Mouse (Mus musculus) heart, adult 18-20 months (tissue): Measurements from ENCODE around the gene Sfmbt2. TPM values are rescaled to one million over a fixed set of nuclear protein-coding genes. Genes with fewer than 3 reads are reported as not detected.

ENCODE experiments used
- DNase-seq, 2 experiments: peaks; one replicate each; pipeline ENCODE4 v3.0.0; 2021 to 2022; ENCODE audit warnings: mixed read lengths in 1 of 2
- microRNA-seq, 2 experiments: library from miRNA; unstranded; fragments of <30 nt; microRNA quantifications; one replicate each; pipeline ENCODE4 v1.2.0; 2022
- total RNA-seq, 2 experiments: library from RNA; stranded (reverse); gene quantifications; 2 replicates each; pipeline ENCODE4 v1.2.3; 2021

Sfmbt2 gene
- total RNA-seq, 2 experiments from 2014 or later = 0.27 to 0.33 TPM

GRCm38 (mm10) chr2:10569392-10569791, 199.1 kb downstream of the Sfmbt2 start:
- DNase-seq = no peak

GRCm38 (mm10) chr2:10572311-10572710, 202.0 kb downstream of the Sfmbt2 start:
- no peak for DNase-seq

GRCm38 (mm10) chr2:10575962-10576740, 205.8 kb downstream of the Sfmbt2 start:
- no peak for DNase-seq

DNA sequence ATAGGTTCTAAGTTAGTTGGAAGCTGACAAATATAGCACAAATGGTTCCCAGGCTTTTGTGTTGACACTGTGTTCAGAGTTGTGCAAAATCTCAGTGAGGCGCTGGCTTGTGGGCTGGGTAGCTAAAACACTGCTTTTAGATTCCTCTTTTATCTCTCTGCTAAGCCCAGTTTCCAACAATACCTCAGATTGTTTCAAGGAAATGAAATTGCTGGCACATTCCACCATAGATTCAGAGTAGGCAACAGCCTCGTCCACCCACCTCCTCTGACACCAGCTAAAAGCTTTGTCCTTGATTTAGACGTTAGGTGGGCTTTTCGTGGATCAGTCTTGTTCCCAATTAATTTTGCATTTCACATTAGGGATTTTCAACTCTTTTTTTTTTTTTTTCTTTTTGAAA, 212.4 kb downstream of the Sfmbt2 start:
- no peak for DNase-seq

GRCm38 (mm10) chr2:10583103-10583502, 212.8 kb downstream of the Sfmbt2 start:
- DNase-seq = no peak

DNA sequence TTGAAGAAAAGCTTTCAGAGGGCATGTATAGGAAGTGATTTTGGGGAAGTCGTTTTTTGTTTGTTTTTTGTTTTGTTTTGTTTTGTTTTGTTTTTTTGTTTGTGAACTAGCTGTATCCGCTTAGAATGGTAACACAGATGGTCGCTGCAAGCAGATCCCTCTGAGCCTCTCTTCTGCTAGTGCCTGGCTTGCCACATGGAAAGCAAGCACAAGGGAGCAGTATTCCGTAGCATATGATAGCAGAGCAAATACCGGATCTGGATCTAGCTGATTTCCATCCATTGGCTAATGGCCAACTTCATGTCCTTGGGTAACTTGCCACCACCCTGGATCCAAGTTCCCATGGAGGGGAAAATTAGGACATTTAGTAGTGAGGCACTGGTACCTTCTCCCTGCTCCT, 221.0 kb downstream of the Sfmbt2 start:
- no peak for DNase-seq

- no peak for DNase-seq
Observed at GRCm38 (mm10) chr2:10615500-10615899, 245.2 kb downstream of the Sfmbt2 start.

Small RNAs within 50 kb of the gene (microRNA-seq; reads per million reads assigned to microRNA genes)
- gene Gm22051 (0 reads per million in 2 experiments), gene Gm22072 (0 to 0.38 reads per million in 2 experiments), gene Gm22091 (0 reads per million in 2 experiments), gene Gm22166 (0 reads per million in 2 experiments), gene Gm22239 (0 to 0.76 reads per million in 2 experiments), gene Gm22626 (0 reads per million in 2 experiments), gene Gm22635 (0 reads per million in 2 experiments), gene Gm22677 (0 reads per million in 2 experiments), gene Gm22678 (0 reads per million in 2 experiments), gene Gm22775 (0 reads per million in 2 experiments), gene Gm22925 (0 reads per million in 2 experiments), gene Gm23108 (0 reads per million in 2 experiments), gene Gm23288 (0 reads per million in 2 experiments), gene Gm23542 (0 reads per million in 2 experiments), gene Gm23569 (0 reads per million in 2 experiments), gene Gm23571 (0 reads per million in 2 experiments), gene Gm23578 (0 reads per million in 2 experiments), gene Gm23651 (0 reads per million in 2 experiments), gene Gm23988 (0 reads per million in 2 experiments), gene Gm24028 (0 reads per million in 2 experiments), gene Gm24167 (0 reads per million in 2 experiments), gene Gm24315 (0 reads per million in 2 experiments), gene Gm24342 (0 reads per million in 2 experiments), gene Gm24488 (0 reads per million in 2 experiments), gene Gm24640 (0 reads per million in 2 experiments), gene Gm24673 (0 reads per million in 2 experiments), gene Gm24761 (0 reads per million in 2 experiments), gene Gm24806 (0 to 1.1 reads per million in 2 experiments), gene Gm25022 (0 reads per million in 2 experiments), gene Gm25158 (0 reads per million in 2 experiments), gene Gm25263 (0.38 to 0.81 reads per million in 2 experiments), gene Gm25285 (0 reads per million in 2 experiments), gene Gm25316 (0 reads per million in 2 experiments), gene Gm25451 (0 reads per million in 2 experiments), gene Gm25673 (0 reads per million in 2 experiments), gene Gm25680 (0 reads per million in 2 experiments), gene Gm25701 (0 reads per million in 2 experiments), gene Gm25753 (0 reads per million in 2 experiments), gene Gm25943 (0 reads per million in 2 experiments), gene Gm26060 (0 reads per million in 2 experiments), gene Gm26073 (0 reads per million in 2 experiments), gene Gm26092 (0 reads per million in 2 experiments), gene Gm26156 (0 reads per million in 2 experiments), gene Gm26229 (0 reads per million in 2 experiments), gene Gm26398 (0 reads per million in 2 experiments), gene Gm26426 (0 reads per million in 2 experiments), gene Gm26431 (0 reads per million in 2 experiments), gene Gm26491 (0 reads per million in 2 experiments), gene Mir297a-2 (0 reads per million in 2 experiments), gene Mir297a-3 (0 reads per million in 2 experiments), gene Mir297a-4 (0 reads per million in 2 experiments), gene Mir297b (0 reads per million in 2 experiments), gene Mir297c (0 reads per million in 2 experiments), gene Mir466 (0 reads per million in 2 experiments), gene Mir466b-1 (0 reads per million in 2 experiments), gene Mir466b-2 (0 reads per million in 2 experiments), gene Mir466b-3 (0 reads per million in 2 experiments), gene Mir466b-4 (0 reads per million in 2 experiments), gene Mir466b-5 (0 reads per million in 2 experiments), gene Mir466b-6 (0 reads per million in 2 experiments), gene Mir466b-7 (0 reads per million in 2 experiments), gene Mir466b-8 (0 reads per million in 2 experiments), gene Mir466c-1 (0 reads per million in 2 experiments), gene Mir466c-2 (0 reads per million in 2 experiments), gene Mir466d (0 reads per million in 2 experiments), gene Mir466e (0 reads per million in 2 experiments), gene Mir466f-1 (0 reads per million in 2 experiments), gene Mir466f-2 (0 reads per million in 2 experiments), gene Mir466f-3 (0 reads per million in 2 experiments), gene Mir466g (0 reads per million in 2 experiments), gene Mir466h (0 to 0.38 reads per million in 2 experiments), gene Mir466l (0 reads per million in 2 experiments), gene Mir466m (0 reads per million in 2 experiments), gene Mir466n (0 to 0.54 reads per million in 2 experiments), gene Mir466o (0 reads per million in 2 experiments), gene Mir466p (0 reads per million in 2 experiments), gene Mir467a-1 (0 reads per million in 2 experiments), gene Mir467a-10 (0 reads per million in 2 experiments), gene Mir467a-2 (0 reads per million in 2 experiments), gene Mir467a-3 (0 reads per million in 2 experiments), gene Mir467a-4 (0 reads per million in 2 experiments), gene Mir467a-5 (0 reads per million in 2 experiments), gene Mir467a-6 (0 reads per million in 2 experiments), gene Mir467a-7 (0 reads per million in 2 experiments), gene Mir467a-8 (0 reads per million in 2 experiments), gene Mir467a-9 (0 reads per million in 2 experiments), gene Mir467b (0 reads per million in 2 experiments), gene Mir467c (47.5 to 74.0 reads per million in 2 experiments), gene Mir467d (626 to 870 reads per million in 2 experiments), gene Mir467e (150 to 253 reads per million in 2 experiments), gene Mir669a-1 (0 reads per million in 2 experiments), gene Mir669a-10 (0 reads per million in 2 experiments), gene Mir669a-11 (0 reads per million in 2 experiments), gene Mir669a-12 (0 reads per million in 2 experiments), gene Mir669a-2 (0 reads per million in 2 experiments), gene Mir669a-3 (0 reads per million in 2 experiments), gene Mir669a-4 (0 reads per million in 2 experiments), gene Mir669a-5 (0 reads per million in 2 experiments), gene Mir669a-6 (0 reads per million in 2 experiments), gene Mir669a-7 (0 reads per million in 2 experiments), gene Mir669a-8 (0 reads per million in 2 experiments), gene Mir669a-9 (0 reads per million in 2 experiments), gene Mir669b (0 reads per million in 2 experiments), gene Mir669c (126 to 179 reads per million in 2 experiments), gene Mir669d (0 reads per million in 2 experiments), gene Mir669d-2 (0 reads per million in 2 experiments), gene Mir669e (11.3 to 20.9 reads per million in 2 experiments), gene Mir669f (0 to 0.38 reads per million in 2 experiments), gene Mir669g (0 reads per million in 2 experiments), gene Mir669h (1.4 to 3.8 reads per million in 2 experiments), gene Mir669i (0 reads per million in 2 experiments), gene Mir669j (0 reads per million in 2 experiments), gene Mir669k (0 reads per million in 2 experiments), gene Mir669l (20.3 to 42.1 reads per million in 2 experiments), gene Mir669m-1 (0 reads per million in 2 experiments), gene Mir669m-2 (0 reads per million in 2 experiments), gene Mir669o (132 to 184 reads per million in 2 experiments), gene Mir669p-1 (0 reads per million in 2 experiments), gene Mir669p-2 (0 reads per million in 2 experiments)

Other genes starting within 250 kb of the Sfmbt2 start
- gene Itih2, start 239.1 kb upstream of the Sfmbt2 start, total RNA-seq = under 1 TPM; 0.35 to 0.85 TPM
- 1 to 10 TPM; 4.2 to 6.0 TPM for gene Itih5, start 216.9 kb upstream of the Sfmbt2 start, total RNA-seq